Mouse (Mus musculus) cortical plate, adult 2 months (tissue): ENCODE results near the gene Jak2. TPM values are rescaled to one million over a fixed set of nuclear protein-coding genes. Genes with fewer than 3 reads are reported as not detected.

ENCODE experiments used
- H3K27ac ChIP-seq: fragments of 200-500 bp; 2 replicates; pipeline ENCODE4 v1.5.1; 2012; ENCODE audit warnings: low read length, control low read depth, inconsistent platforms; ENCODE audit not compliant: insufficient read depth
- H3K4me1 ChIP-seq: fragments of 200-500 bp; 2 replicates; pipeline ENCODE4 v1.6.1; 2011; ENCODE audit warnings: low read length; ENCODE audit not compliant: control insufficient read depth, insufficient read depth
- H3K4me3 ChIP-seq: fragments of 200-500 bp; 2 replicates; pipeline ENCODE4 v1.5.1; 2011; ENCODE audit warnings: mild to moderate bottlenecking, low read length, control low read depth; ENCODE audit not compliant: insufficient read depth
- CTCF ChIP-seq: fragments of 200-500 bp; IDR thresholded peaks from 2 replicates; pipeline ENCODE4 v1.5.1; 2011; ENCODE audit warnings: mild to moderate bottlenecking, control low read depth, low read length; ENCODE audit not compliant: insufficient read depth; ENCODE audit errors: extremely low read depth
- POLR2A ChIP-seq: fragments of 200-500 bp; IDR thresholded peaks from 2 replicates; pipeline ENCODE4 v1.6.1; 2011; ENCODE audit warnings: mild to moderate bottlenecking, low read length, control low read depth; ENCODE audit not compliant: insufficient read depth; ENCODE audit errors: extremely low read depth
- polyA plus RNA-seq: library from polyadenylated mRNA; depleted of rRNA; stranded (reverse); fragments of >200 nt; gene quantifications from 2 replicates; pipeline ENCODE4 v1.2.3, GENCODE M21; 2012; rRNA removed

Gene Jak2
- polyA plus RNA-seq, 1 experiment, result 18.4 TPM

GRCm38 (mm10) chr19:29350991-29351390 lies 99.4 kb downstream of the Jak2 start:
- no peaks in the 10 kb centered on the region for H3K4me1 ChIP-seq
- TF ChIP-seq CTCF (no peak), POLR2A (no peak)
- no peak overlapping the region for H3K4me3 ChIP-seq
- H3K27ac ChIP-seq, result no peak overlapping the region

DNA sequence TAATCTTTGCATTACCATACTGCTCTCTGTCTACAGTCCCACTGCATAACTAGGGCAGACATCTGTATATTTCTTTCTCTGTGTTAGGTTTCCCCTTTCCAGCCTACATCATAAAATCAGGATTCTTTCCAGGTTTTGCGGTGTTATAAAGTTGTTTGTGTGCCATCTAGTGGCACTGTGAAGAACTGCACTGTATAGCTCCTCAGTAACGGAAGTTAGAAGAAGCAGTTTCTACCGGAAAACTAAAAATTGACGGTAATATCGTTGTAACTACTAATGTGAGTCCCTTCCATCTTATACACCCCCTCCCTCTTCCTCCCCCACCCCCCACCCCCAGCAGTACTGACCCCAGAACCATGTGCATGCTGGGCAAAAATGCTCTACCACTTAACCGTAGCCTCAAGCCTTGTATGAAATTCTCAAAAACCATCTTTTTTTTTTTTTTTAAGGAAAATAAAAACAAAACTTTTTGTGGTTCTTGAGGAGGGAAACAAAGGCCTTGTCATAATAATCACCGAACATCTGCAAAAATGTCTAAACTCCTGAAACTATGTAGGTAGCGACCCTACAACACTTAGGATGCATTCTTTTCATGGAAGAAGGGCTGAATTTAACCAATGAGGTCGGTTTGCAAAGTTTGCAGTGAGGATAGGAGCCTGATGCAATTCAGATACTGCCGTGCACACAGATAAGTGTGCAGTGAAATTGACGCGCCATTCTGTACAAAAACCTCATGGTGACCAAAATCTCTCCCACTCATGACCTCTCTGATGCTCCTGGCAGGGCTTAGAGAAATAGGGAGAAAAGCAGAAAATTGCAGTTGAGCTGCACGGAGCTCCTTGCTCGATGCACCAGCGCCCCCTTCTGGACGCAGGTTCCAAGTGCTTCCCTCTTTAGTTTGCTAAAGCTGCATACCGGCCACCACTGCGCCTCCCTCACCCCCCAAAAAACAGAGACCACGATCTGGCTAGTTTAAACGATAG lies 103.6 kb downstream of the Jak2 start:
- no peak overlapping the region for H3K27ac ChIP-seq
- H3K4me3 ChIP-seq, result no peak overlapping the region; the same call in 1 of the 2 replicates
- TF ChIP-seq CTCF (peak; percentile 94), POLR2A (no peak)
- H3K4me1 ChIP-seq, result peaks cover 1% of the 10 kb centered on the region; the same call in 1 of the 2 replicates

- no peak for TF ChIP-seq POLR2A
- Histone ChIP-seq H3K27ac (no peak overlapping the region), H3K4me1 (peaks cover 5% of the 10 kb centered on the region), H3K4me3 (no peak overlapping the region)
Measured at GRCm38 (mm10) chr19:29356281-29356680, 104.7 kb downstream of the Jak2 start.

- Histone ChIP-seq H3K4me1 (peaks cover 7% of the 10 kb centered on the region), H3K27ac (no peak overlapping the region), H3K4me3 (no peak overlapping the region; the same call in 1 of the 2 replicates)
- no peak for TF ChIP-seq POLR2A
- no peak for TF ChIP-seq CTCF
Measured at GRCm38 (mm10) chr19:29360251-29360650, 108.6 kb downstream of the Jak2 start.

DNA sequence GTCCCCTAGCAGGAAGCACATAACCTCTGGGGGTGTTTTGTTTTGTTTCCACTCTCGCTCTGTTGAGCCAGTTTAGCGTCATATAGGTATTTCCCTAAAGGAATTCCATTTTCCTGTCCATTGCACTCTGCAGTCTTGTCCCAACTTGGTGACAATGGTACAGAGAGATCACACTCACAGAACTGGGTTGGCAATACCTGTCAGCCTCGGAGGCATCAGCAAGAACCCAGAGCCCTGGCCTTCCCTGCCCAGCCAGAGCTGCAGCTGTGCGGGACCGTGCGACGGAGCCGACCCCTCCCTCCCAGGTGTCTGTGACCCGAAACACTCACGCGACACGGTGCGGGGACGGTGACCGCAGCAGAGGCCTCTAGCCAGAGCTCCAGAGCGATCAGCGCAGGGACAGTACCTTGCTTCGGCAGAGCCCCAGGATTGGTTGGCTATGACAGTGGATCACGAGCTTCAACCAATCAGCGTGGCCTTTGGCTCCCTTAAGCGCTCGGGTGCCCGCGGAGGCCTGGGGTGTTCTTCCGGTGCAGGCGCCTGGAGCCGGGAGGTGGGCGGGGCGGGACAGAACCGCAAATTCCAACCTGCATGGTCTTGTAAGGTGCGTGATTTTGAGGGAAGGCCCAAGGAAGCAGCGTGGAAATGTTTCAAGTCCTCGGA lies 110.0 kb downstream of the Jak2 start:
- TF ChIP-seq CTCF, result no peak
- TF ChIP-seq POLR2A, result peak; percentile 85; the same call in 1 of the 2 replicates
- Histone ChIP-seq H3K27ac (no peak overlapping the region), H3K4me1 (peaks cover 7% of the 10 kb centered on the region), H3K4me3 (peak overlapping the region; percentile 62)

DNA sequence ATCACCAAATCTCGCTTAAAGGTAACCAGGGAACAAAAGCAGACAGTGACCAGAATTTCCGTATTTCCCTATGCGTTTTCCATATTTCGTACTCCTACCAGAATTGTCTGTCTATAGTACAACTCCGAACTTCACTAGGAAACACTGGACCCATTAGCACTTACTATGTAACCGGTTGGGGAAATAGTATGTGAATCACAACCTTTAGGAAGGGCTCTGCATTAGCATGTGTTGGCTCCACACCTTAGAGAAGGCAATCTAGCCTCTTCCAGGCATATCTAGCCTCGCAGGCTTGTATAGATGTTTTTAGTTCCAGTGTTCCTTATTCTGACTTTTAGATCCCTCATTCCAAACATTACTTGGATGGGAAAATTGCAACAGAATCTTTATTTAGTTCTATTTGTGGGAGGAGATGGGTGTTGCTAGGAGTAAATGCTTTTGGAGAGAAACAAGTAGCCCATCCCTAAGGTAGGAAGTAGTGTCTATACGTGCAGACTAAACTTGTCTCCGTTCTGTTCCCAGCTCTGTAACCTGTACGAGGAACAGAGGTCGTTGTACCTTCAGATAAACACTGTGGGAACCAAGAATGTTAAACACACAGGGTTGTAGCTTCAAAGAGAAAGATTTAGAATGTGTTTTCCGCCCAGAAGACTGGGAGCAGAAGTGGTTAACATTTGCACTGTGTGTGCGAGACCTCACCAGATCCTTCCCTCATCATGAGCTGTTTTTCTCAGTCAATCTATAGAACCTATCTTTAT lies 110.7 kb downstream of the Jak2 start:
- Histone ChIP-seq H3K27ac (no peak overlapping the region), H3K4me1 (peaks cover 7% of the 10 kb centered on the region), H3K4me3 (peak overlapping the region; percentile 62)
- TF ChIP-seq POLR2A, result no peak
- no peak for TF ChIP-seq CTCF

Other genes starting within 250 kb of the Jak2 start
- 65.9 and 71.0 TPM in 2 replicates for gene Ak3, start 203.9 kb upstream of the Jak2 start, polyA plus RNA-seq
- 16.5 and 16.7 TPM in 2 replicates for gene Rcl1, start 150.5 kb upstream of the Jak2 start, polyA plus RNA-seq
- 0.53 and 0.54 TPM in 2 replicates for gene Insl6, start 73.5 kb downstream of the Jak2 start, polyA plus RNA-seq
- 0.51 and 1.0 TPM in 2 replicates for gene Rln1, start 82.8 kb downstream of the Jak2 start, polyA plus RNA-seq
- 37.8 and 38.2 TPM in 2 replicates for gene Plgrkt, start 115.6 kb downstream of the Jak2 start, polyA plus RNA-seq
- 1.5 and 1.9 TPM in 2 replicates for gene Cd274, start 115.6 kb downstream of the Jak2 start, polyA plus RNA-seq
- 0.08 TPM in 1 of 2 replicates, not detected in the other for gene Pdcd1lg2, start 159.1 kb downstream of the Jak2 start, polyA plus RNA-seq